Mouse (Mus musculus): ENCODE measurements at regions not wholly inside any gene's neighbourhood (a gene's known extent, or its start where the extent isn't known, plus 50 kb on each side); places are given as distances from the start of the nearest gene placed in this dataset.
"Not testable (repeated sequence)": the region's sequence is repeated elsewhere in the genome, so short reads cannot be mapped to it uniquely, and the experiment has no call there.

GRCm38 (mm10) chr2:100252006-100252405 lies 1372.5 kb upstream of the Rag2 start:
- no peak for DNase-seq (ENCODE audit: low read depth, low spot score)

- no peak for DNase-seq (ENCODE audit: low read depth, low spot score)
Measured at GRCm38 (mm10) chr2:100259136-100259853, 1365.2 kb upstream of the Rag2 start.

DNA sequence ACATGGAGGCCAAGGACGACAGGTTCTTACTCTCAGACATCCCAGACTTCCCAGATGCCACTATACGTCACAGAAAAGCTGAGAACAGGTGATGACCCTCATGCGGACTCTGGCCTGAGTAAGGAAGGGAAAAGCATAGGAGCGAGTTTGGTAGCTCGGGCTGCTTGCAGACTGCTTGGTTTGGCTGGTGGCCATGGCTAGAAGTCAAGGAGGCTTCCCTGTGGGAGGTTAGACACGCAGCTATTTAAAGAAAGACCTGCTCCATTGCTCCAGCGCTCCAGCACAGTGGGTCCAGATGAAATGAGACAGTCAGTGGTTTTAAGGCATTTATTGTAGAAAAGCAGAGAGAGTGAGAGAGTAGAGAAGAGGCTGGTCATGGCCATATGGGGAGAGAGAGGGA lies 1318.0 kb upstream of the Rag2 start:
- no peak for DNase-seq (ENCODE audit: low read depth, low spot score)

- DNase-seq (ENCODE audit: low read depth, low spot score), result no peak
Measured at GRCm38 (mm10) chr2:100312750-100313275, 1311.7 kb upstream of the Rag2 start.

- DNase-seq (ENCODE audit: low read depth, low spot score), result no peak
Measured at GRCm38 (mm10) chr2:100320461-100320860, 1304.1 kb upstream of the Rag2 start.

DNA sequence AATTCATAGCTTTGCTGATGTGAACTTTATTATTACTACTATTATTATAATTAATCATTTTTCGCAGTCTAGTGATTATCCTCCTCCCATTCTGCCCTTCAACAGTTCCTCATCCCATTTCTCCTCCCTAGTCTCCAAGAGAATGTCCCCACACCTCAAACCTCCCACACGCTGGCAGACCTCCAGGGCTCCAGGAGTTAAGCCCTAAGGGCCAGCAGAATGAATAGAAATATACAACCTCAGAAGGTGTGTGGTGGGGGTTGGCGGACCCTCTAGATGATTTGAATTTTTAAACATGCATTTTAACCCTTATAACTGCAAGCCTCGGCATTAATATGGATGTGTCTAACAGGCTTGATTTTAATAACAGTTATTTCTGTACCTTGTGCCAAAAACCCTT lies 1283.8 kb upstream of the Rag2 start:
- no peak for DNase-seq (ENCODE audit: low read depth, low spot score)

GRCm38 (mm10) chr2:100344921-100345425 lies 1279.5 kb upstream of the Rag2 start:
- no peak for DNase-seq (ENCODE audit: low read depth, low spot score)

DNA sequence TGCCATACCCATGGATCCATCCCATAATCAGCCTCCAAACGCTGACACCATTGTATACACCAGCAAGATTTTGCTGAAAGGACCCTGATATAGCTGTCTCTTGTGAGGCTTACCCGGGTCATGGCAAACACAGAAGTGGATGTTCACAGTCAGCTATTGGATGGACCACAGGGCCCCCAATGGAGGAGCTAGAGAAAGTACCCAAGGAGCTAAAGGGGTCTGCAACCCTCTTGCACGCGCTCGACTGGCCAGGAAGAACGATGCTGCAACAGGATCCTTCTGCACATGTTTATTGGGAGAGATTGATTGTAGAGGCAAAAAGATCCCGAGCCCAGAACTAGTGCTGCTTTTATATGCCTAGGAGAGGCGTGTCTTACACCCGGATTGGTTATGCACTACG lies 1258.9 kb upstream of the Rag2 start:
- not testable (repeated sequence) for DNase-seq (ENCODE audit: low read depth, low spot score)

DNA sequence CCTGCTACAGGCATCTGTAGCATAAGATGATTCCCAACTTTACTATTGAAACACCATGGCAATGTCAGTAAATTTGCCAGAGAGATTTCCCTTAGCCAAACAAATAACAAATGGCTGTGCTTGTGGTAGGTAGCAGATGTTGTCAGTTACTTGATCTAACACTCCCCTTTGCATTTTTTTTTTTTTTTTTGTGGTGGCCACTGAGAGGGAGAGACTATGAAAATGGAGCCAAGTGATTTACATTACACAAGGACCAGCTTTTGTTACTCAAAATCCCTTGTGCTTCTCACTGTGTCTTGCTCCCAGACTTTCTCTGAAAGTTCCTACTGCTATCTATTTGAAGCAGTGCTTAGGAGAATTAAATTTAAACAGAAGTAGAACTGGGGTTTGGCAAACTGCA lies 1224.7 kb upstream of the Rag2 start:
- DNase-seq (ENCODE audit: low read depth, low spot score), result peak; percentile 16

GRCm38 (mm10) chr2:100426661-100427060 lies 1197.9 kb upstream of the Rag2 start:
- no peak for DNase-seq (ENCODE audit: low read depth, low spot score)

DNA sequence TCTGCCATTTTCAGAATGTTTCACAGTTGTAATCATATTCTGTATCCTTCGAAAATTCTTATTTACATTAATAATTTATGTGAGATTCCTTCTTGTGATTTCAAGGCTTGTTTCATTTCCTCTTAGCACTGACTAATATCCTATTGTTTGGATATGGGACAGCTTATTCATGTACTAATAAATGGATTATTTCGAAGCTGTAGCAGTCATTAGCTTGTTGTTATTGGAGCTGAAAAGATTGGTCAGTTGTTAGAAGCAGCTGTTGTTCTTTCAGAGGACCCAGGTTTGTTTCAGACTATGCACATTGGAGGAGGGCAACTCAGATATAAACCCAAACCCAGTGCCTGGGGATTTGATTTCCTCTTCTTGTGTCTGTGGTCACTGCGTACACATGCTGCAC lies 1189.5 kb upstream of the Rag2 start:
- no peak for DNase-seq (ENCODE audit: low read depth, low spot score)

GRCm38 (mm10) chr2:100445868-100446267 lies 1178.7 kb upstream of the Rag2 start:
- no peak for DNase-seq (ENCODE audit: low read depth, low spot score)

GRCm38 (mm10) chr2:100446332-100446731 lies 1178.2 kb upstream of the Rag2 start:
- no peak for DNase-seq (ENCODE audit: low read depth, low spot score)

- DNase-seq (ENCODE audit: low read depth, low spot score), result not testable (repeated sequence)
Measured at GRCm38 (mm10) chr2:100459641-100460040, 1164.9 kb upstream of the Rag2 start.

DNA sequence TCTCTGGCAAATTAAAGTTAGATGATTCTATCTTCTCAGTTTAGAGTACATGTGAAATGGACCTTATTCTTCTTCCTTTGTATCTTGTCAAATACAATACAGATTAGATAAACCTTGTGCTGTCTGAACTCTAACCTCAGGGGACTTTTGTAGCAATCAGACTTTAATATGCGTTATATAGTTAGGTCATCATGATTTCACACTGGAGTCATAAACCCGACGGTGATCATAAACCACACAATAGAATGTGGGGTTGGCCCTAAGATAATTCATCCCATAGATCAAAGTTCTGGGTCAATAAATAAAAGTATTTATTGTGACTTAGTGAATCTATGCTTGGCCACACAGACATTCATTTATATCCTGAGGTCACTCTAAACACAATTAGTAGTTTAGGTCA lies 1138.3 kb upstream of the Rag2 start:
- DNase-seq (ENCODE audit: low read depth, low spot score), result not testable (repeated sequence)

- DNase-seq (ENCODE audit: low read depth, low spot score), result not testable (repeated sequence)
Measured at GRCm38 (mm10) chr2:100505114-100505513, 1119.4 kb upstream of the Rag2 start.
